Mouse (Mus musculus): ENCODE data around the gene Dcn. TPM values are rescaled to one million over a fixed set of nuclear protein-coding genes. Genes with fewer than 3 reads are reported as not detected.

Dcn gene
- polyA plus RNA-seq, 1 experiment from 2014 or later = 139 TPM

DNA sequence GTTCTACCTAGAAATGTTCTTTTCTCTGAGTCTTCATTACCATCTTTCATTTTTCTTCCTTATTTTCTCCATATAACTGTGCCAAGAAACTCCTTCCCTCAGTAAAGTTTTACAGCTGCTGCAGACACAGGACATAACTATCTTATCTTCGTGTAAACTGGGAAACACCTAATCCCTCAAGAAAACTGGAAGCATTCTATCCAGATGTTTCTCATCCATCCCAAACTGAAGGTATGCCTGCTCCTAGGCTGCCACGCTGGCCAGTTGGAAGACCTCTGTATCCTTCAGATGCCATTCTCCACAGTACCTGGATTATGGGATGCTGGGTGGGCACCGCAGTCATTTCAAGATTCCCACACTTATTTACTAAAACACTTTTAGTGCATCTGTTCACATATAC, 44.0 kb downstream of the Dcn start:
- Histone ChIP-seq H3K9ac (no peak overlapping the region), H3K27ac (no peak overlapping the region), H3K4me2 (replicated peaks) (no peak overlapping the region), H3K4me3 (replicated peaks; ENCODE audit: low read length) (no peak overlapping the region), H3K27me3 (ENCODE audit: control insufficient read depth, insufficient read depth, low read length) (no peaks in the 10 kb centered on the region), H3K9me3 (ENCODE audit: control insufficient read depth, low read length) (no peaks in the 10 kb centered on the region), H3K36me3 (replicated peaks; ENCODE audit: control insufficient read depth, insufficient read depth) (no peaks in the 10 kb centered on the region), H3K4me1 (replicated peaks; ENCODE audit: control insufficient read depth, insufficient read depth, low read length) (no peaks in the 10 kb centered on the region)
- 94% methylated on average over 3 of the region's 3 CpGs for WGBS
- no peak for DNase-seq (ENCODE audit: low spot score)
- ATAC-seq (ENCODE audit: low FRiP score) = no peak

GRCm38 (mm10) chr10:97535697-97536096, 56.3 kb downstream of the Dcn start:
- no peaks in the 10 kb centered on the region for H3K36me3 ChIP-seq (replicated peaks; ENCODE audit: control insufficient read depth, insufficient read depth)
- H3K27me3 ChIP-seq (ENCODE audit: control insufficient read depth, insufficient read depth, low read length) = no peaks in the 10 kb centered on the region
- WGBS = 93% methylated on average over 4 of the region's 4 CpGs
- no peak overlapping the region for H3K9ac ChIP-seq
- H3K4me2 ChIP-seq (replicated peaks) = no peak overlapping the region
- no peak overlapping the region for H3K4me3 ChIP-seq (replicated peaks; ENCODE audit: low read length)
- H3K27ac ChIP-seq = no peak overlapping the region
- no peaks in the 10 kb centered on the region for H3K9me3 ChIP-seq (ENCODE audit: control insufficient read depth, low read length)
- ATAC-seq (ENCODE audit: low FRiP score) (no peak), DNase-seq (ENCODE audit: low spot score) (no peak)
- no peaks in the 10 kb centered on the region for H3K4me1 ChIP-seq (replicated peaks; ENCODE audit: control insufficient read depth, insufficient read depth, low read length)

DNA sequence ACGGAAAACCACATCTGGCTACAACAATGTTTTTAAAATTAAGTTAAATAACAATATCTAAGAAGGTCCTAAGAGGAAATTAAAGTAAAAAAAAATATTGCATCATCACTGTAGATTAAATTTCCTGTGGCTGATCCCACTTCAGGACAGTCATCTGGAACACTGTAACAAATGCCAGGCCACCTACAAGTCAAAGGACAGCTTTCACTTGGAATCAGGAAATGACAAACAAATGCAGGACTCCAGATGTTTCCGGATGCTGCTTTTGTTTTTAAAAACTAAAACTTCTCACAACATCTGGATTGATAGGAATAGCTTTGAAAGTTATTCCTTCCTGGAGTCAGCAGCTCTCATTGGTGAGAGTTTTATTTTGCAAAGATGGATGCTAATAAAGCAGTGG, 57.5 kb downstream of the Dcn start:
- Histone ChIP-seq H3K9ac (no peak overlapping the region), H3K9me3 (ENCODE audit: control insufficient read depth, low read length) (no peaks in the 10 kb centered on the region), H3K4me3 (replicated peaks; ENCODE audit: low read length) (no peak overlapping the region), H3K4me1 (replicated peaks; ENCODE audit: control insufficient read depth, insufficient read depth, low read length) (no peaks in the 10 kb centered on the region), H3K27ac (no peak overlapping the region), H3K4me2 (replicated peaks) (no peak overlapping the region), H3K27me3 (ENCODE audit: control insufficient read depth, insufficient read depth, low read length) (no peaks in the 10 kb centered on the region), H3K36me3 (replicated peaks; ENCODE audit: control insufficient read depth, insufficient read depth) (no peaks in the 10 kb centered on the region)
- ATAC-seq (ENCODE audit: low FRiP score) (no peak), DNase-seq (ENCODE audit: low spot score) (no peak)
- 74% methylated on average over 2 of the region's 2 CpGs for WGBS

- no peak overlapping the region for H3K4me3 ChIP-seq (replicated peaks; ENCODE audit: low read length)
These were observed 58.8 kb downstream of the Dcn start for GRCm38 (mm10) chr10:97538202-97538601.

GRCm38 (mm10) chr10:97547740-97548139, 68.3 kb downstream of the Dcn start:
- H3K27me3 ChIP-seq (ENCODE audit: control insufficient read depth, insufficient read depth, low read length) = no peaks in the 10 kb centered on the region
- no peak overlapping the region for H3K9ac ChIP-seq
- H3K4me3 ChIP-seq (replicated peaks; ENCODE audit: low read length) = no peak overlapping the region
- H3K4me1 ChIP-seq (replicated peaks; ENCODE audit: control insufficient read depth, insufficient read depth, low read length) = no peaks in the 10 kb centered on the region
- ATAC-seq (ENCODE audit: low FRiP score) (no peak), DNase-seq (ENCODE audit: low spot score) (no peak)
- WGBS = 86% methylated on average over 1 of the region's 1 CpGs
- no peaks in the 10 kb centered on the region for H3K36me3 ChIP-seq (replicated peaks; ENCODE audit: control insufficient read depth, insufficient read depth)
- H3K4me2 ChIP-seq (replicated peaks) = no peak overlapping the region
- no peaks in the 10 kb centered on the region for H3K9me3 ChIP-seq (ENCODE audit: control insufficient read depth, low read length)
- H3K27ac ChIP-seq = no peak overlapping the region

More at GRCm38 (mm10) chr10:97538202-97538601, 58.8 kb downstream of the Dcn start:
- no peak for DNase-seq (ENCODE audit: low spot score)
- Histone ChIP-seq H3K4me1 (replicated peaks; ENCODE audit: control insufficient read depth, insufficient read depth, low read length) (no peaks in the 10 kb centered on the region), H3K36me3 (replicated peaks; ENCODE audit: control insufficient read depth, insufficient read depth) (no peaks in the 10 kb centered on the region), H3K4me2 (replicated peaks) (no peak overlapping the region), H3K27ac (no peak overlapping the region), H3K27me3 (ENCODE audit: control insufficient read depth, insufficient read depth, low read length) (no peaks in the 10 kb centered on the region), H3K9me3 (ENCODE audit: control insufficient read depth, low read length) (no peaks in the 10 kb centered on the region), H3K9ac (no peak overlapping the region)
- ATAC-seq (ENCODE audit: low FRiP score) = no peak
- 95% methylated on average over 4 of the region's 4 CpGs for WGBS

- WGBS = 62% methylated on average over 10 of the region's 10 CpGs
- H3K9me3 ChIP-seq (ENCODE audit: control insufficient read depth, low read length) = no peaks in the 10 kb centered on the region
- ATAC-seq (ENCODE audit: low FRiP score) (no peak), DNase-seq (ENCODE audit: low spot score) (no peak)
- no peak within 1 kb of the TSS for H3K4me3 ChIP-seq (replicated peaks; ENCODE audit: low read length)
- no peak within 1 kb of the TSS for H3K4me2 ChIP-seq (replicated peaks)
- H3K9ac ChIP-seq = no peak within 1 kb of the TSS
- no peak within 1 kb of the TSS for H3K27ac ChIP-seq
- H3K36me3 ChIP-seq (replicated peaks; ENCODE audit: control insufficient read depth, insufficient read depth) = no peaks in the 10 kb centered on the region
- no peaks in the 10 kb centered on the region for H3K27me3 ChIP-seq (ENCODE audit: control insufficient read depth, insufficient read depth, low read length)
- H3K4me1 ChIP-seq (replicated peaks; ENCODE audit: control insufficient read depth, insufficient read depth, low read length) = no peaks in the 10 kb centered on the region
These were observed 85.8 kb downstream of the Dcn start, which contains the start of gene Lum for GRCm38 (mm10) chr10:97564957-97565856. Lum (plus strand) TSS chr10:97565128.

GRCm38 (mm10) chr10:97567489-97568135, 88.2 kb downstream of the Dcn start:
- H3K4me1 ChIP-seq (replicated peaks; ENCODE audit: control insufficient read depth, insufficient read depth, low read length) = no peaks in the 10 kb centered on the region
- ATAC-seq (ENCODE audit: low FRiP score) (no peak), DNase-seq (ENCODE audit: low spot score) (no peak)
- no peak overlapping the region for H3K4me2 ChIP-seq (replicated peaks)
- H3K36me3 ChIP-seq (replicated peaks; ENCODE audit: control insufficient read depth, insufficient read depth) = no peaks in the 10 kb centered on the region
- H3K9me3 ChIP-seq (ENCODE audit: control insufficient read depth, low read length) = no peaks in the 10 kb centered on the region
- H3K9ac ChIP-seq = no peak overlapping the region
- 69% methylated on average over 8 of the region's 8 CpGs for WGBS
- H3K27ac ChIP-seq = no peak overlapping the region
- no peaks in the 10 kb centered on the region for H3K27me3 ChIP-seq (ENCODE audit: control insufficient read depth, insufficient read depth, low read length)
- H3K4me3 ChIP-seq (replicated peaks; ENCODE audit: low read length) = no peak overlapping the region

Other genes starting within 250 kb of the Dcn start
- gene Lum, start 85.5 kb downstream of the Dcn start, polyA plus RNA-seq (2014; fragmentation: Nextera tagmentation; extraction: Ambion mirVana) = 29.3 and 41.5 TPM in 2 replicates
- 0.12 TPM in 1 of 2 replicates, not detected in the other for gene Kera, start 127.3 kb downstream of the Dcn start, polyA plus RNA-seq (2014; fragmentation: Nextera tagmentation; extraction: Ambion mirVana)
- 0.28 TPM in 1 of 2 replicates, not detected in the other for gene Epyc, start 164.5 kb downstream of the Dcn start, polyA plus RNA-seq (2014; fragmentation: Nextera tagmentation; extraction: Ambion mirVana)
- not detected in 2 replicates for gene Ccer1, start 213.4 kb downstream of the Dcn start, polyA plus RNA-seq (2014; fragmentation: Nextera tagmentation; extraction: Ambion mirVana)
- not detected in 2 replicates for gene C030005K15Rik, start 247.1 kb downstream of the Dcn start, polyA plus RNA-seq (2014; fragmentation: Nextera tagmentation; extraction: Ambion mirVana)

All from hindbrain, embryonic 14.5 days (tissue).